Mouse (Mus musculus) ES-Bruce4 (cell line): ENCODE data around the gene Rasgef1b. TPM values are rescaled to one million over a fixed set of nuclear protein-coding genes. Genes with fewer than 3 reads are reported as not detected.

ENCODE experiments used
- H3K27ac ChIP-seq: 2 replicates; pipeline ENCODE4 v1.5.1; 2012; ENCODE audit warnings: low read length, inconsistent platforms; ENCODE audit not compliant: insufficient read depth
- H3K27me3 ChIP-seq: 2 replicates; pipeline ENCODE4 v1.6.1; 2012; ENCODE audit warnings: mild to moderate bottlenecking, low read length, inconsistent platforms; ENCODE audit not compliant: control insufficient read depth, poor library complexity, insufficient read depth, severe bottlenecking
- H3K36me3 ChIP-seq: 2 replicates; pipeline ENCODE4 v1.6.1; 2012; ENCODE audit warnings: inconsistent platforms, mild to moderate bottlenecking, low read length, moderate library complexity; ENCODE audit not compliant: control insufficient read depth, poor library complexity, insufficient read depth, severe bottlenecking
- H3K4me1 ChIP-seq: one replicate; pipeline ENCODE4 v1.8.1; 2011; ENCODE audit warnings: low read length; ENCODE audit not compliant: control insufficient read depth, insufficient read depth
- H3K4me3 ChIP-seq: 2 replicates; pipeline ENCODE4 v1.5.1; 2011; ENCODE audit warnings: low read depth, mild to moderate bottlenecking, low read length
- H3K9ac ChIP-seq: 2 replicates; pipeline ENCODE4 v1.6.1; 2012; ENCODE audit warnings: low read depth, mild to moderate bottlenecking, inconsistent platforms; ENCODE audit not compliant: poor library complexity, severe bottlenecking
- H3K9me3 ChIP-seq: replicated peaks from 2 replicates; pipeline ENCODE4 v1.6.1; 2012; ENCODE audit warnings: mild to moderate bottlenecking, low read length, inconsistent platforms; ENCODE audit not compliant: control insufficient read depth, poor library complexity, insufficient read depth, severe bottlenecking
- CTCF ChIP-seq: IDR thresholded peaks from one replicate; pipeline ENCODE4 v1.8.1; 2011; ENCODE audit warnings: low read depth, low read length
- EP300 ChIP-seq: IDR thresholded peaks from 2 replicates; pipeline ENCODE4 v1.6.1; 2011; ENCODE audit warnings: low read depth, low read length; ENCODE audit not compliant: insufficient read depth
- POLR2A ChIP-seq: IDR thresholded peaks from one replicate; pipeline ENCODE4 v1.8.1; 2011; ENCODE audit warnings: low read length; ENCODE audit not compliant: insufficient read depth
- polyA plus RNA-seq: library from polyadenylated mRNA; stranded (reverse); fragments of >200 nt; gene quantifications from 2 replicates; pipeline ENCODE4 v1.2.4, GENCODE M21; 2011; ENCODE audit warnings: low read depth; ENCODE audit not compliant: missing spikeins, insufficient read depth, insufficient read length

Gene Rasgef1b
- polyA plus RNA-seq, 1 experiment: 1.9 TPM

DNA sequence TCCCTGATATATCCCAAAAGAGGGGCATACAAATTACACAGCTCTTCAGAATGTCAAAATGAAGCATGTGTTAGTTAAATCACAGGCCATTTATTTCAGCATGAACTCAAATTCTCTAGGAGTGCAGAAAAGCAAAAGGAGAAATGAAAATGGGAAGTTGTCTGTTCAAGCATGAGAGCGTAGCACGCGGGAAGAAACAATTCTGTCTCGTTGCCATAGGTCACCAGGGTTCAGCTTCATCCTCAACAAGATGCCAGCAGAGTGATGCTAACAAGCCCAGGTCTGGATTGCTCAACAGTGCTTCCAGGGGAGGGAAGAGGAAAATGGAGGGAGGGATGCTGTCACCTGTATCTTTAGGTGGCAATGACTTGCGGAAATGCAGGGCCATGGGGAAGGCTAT is 346.1 kb downstream of the Rasgef1b start:
- no peak for TF ChIP-seq EP300
- TF ChIP-seq POLR2A: no peak
- TF ChIP-seq CTCF: no peak
- H3K27me3 ChIP-seq: no peaks in the 10 kb centered on the region
- no peaks in the 10 kb centered on the region for H3K4me1 ChIP-seq

GRCm38 (mm10) chr5:99381639-99382038 is 347.2 kb downstream of the Rasgef1b start:
- TF ChIP-seq POLR2A: no peak
- no peak for TF ChIP-seq CTCF
- TF ChIP-seq EP300: no peak
- Histone ChIP-seq H3K9ac (no peak overlapping the region), H3K27ac (no peak overlapping the region), H3K36me3 (no peaks in the 10 kb centered on the region), H3K4me3 (no peak overlapping the region), H3K4me1 (no peaks in the 10 kb centered on the region), H3K9me3 (peaks cover 3% of the 10 kb centered on the region; the same call in 1 of the 2 replicates), H3K27me3 (no peaks in the 10 kb centered on the region)

More for the DNA sequence above, 346.1 kb downstream of the Rasgef1b start:
- Histone ChIP-seq H3K27ac (no peak overlapping the region), H3K36me3 (no peaks in the 10 kb centered on the region), H3K9ac (no peak overlapping the region), H3K9me3 (peaks cover 3% of the 10 kb centered on the region; the same call in 1 of the 2 replicates), H3K4me3 (no peak overlapping the region)

- TF ChIP-seq EP300 (no peak), POLR2A (no peak), CTCF (no peak)
- Histone ChIP-seq H3K27ac (no peak overlapping the region), H3K9ac (no peak overlapping the region), H3K4me3 (no peak overlapping the region), H3K36me3 (no peaks in the 10 kb centered on the region), H3K9me3 (peaks cover 3% of the 10 kb centered on the region; the same call in 1 of the 2 replicates), H3K4me1 (no peaks in the 10 kb centered on the region), H3K27me3 (no peaks in the 10 kb centered on the region)
Measured at GRCm38 (mm10) chr5:99380882-99381281, 348.0 kb downstream of the Rasgef1b start.

- TF ChIP-seq CTCF: no peak
- no peak for TF ChIP-seq EP300
- no peak for TF ChIP-seq POLR2A
- H3K27ac ChIP-seq: no peak overlapping the region
- H3K9ac ChIP-seq: no peak overlapping the region
- peaks cover 3% of the 10 kb centered on the region; the same call in 1 of the 2 replicates for H3K9me3 ChIP-seq
- H3K27me3 ChIP-seq: no peaks in the 10 kb centered on the region
- no peak overlapping the region for H3K4me3 ChIP-seq
- H3K36me3 ChIP-seq: no peaks in the 10 kb centered on the region
- H3K4me1 ChIP-seq: no peaks in the 10 kb centered on the region
Measured at GRCm38 (mm10) chr5:99380166-99380565, 348.7 kb downstream of the Rasgef1b start.

GRCm38 (mm10) chr5:99378437-99379226 is 350.2 kb downstream of the Rasgef1b start:
- H3K4me1 ChIP-seq: no peaks in the 10 kb centered on the region
- H3K9ac ChIP-seq: no peak overlapping the region
- no peak overlapping the region for H3K4me3 ChIP-seq
- no peaks in the 10 kb centered on the region for H3K27me3 ChIP-seq
- TF ChIP-seq POLR2A (no peak), EP300 (no peak), CTCF (no peak)
- peaks cover 3% of the 10 kb centered on the region; the same call in 1 of the 2 replicates for H3K9me3 ChIP-seq
- no peak overlapping the region for H3K27ac ChIP-seq
- H3K36me3 ChIP-seq: no peaks in the 10 kb centered on the region

DNA sequence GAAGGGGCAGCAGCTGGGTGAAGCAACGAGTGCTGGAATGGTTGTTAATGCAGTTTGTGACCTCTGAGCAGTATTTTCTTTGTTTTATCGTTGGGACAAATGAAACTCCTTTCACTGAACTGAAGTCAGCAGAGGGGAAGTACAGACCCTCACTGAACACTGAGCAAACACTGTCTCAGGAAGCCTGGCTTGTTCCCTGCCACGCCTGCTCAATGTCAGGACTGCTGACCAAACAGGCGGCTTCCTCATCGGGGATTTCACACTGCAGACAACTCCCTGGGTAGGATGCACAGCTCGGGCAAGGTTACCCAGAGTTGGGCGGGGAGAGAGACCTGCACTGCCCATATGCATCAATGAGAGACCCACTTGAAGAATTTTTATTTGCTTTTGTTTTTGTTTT is 353.1 kb downstream of the Rasgef1b start:
- Histone ChIP-seq H3K9me3 (peaks cover 3% of the 10 kb centered on the region; the same call in 1 of the 2 replicates), H3K9ac (no peak overlapping the region), H3K27me3 (no peaks in the 10 kb centered on the region), H3K36me3 (no peaks in the 10 kb centered on the region), H3K4me3 (no peak overlapping the region), H3K27ac (no peak overlapping the region), H3K4me1 (no peaks in the 10 kb centered on the region)
- TF ChIP-seq CTCF (no peak), EP300 (no peak), POLR2A (no peak)
